Mouse (Mus musculus): Measurements from ENCODE around the gene Hdgfl3. TPM values are rescaled to one million over a fixed set of nuclear protein-coding genes. Genes with fewer than 3 reads are reported as not detected.

The Hdgfl3 gene
- polyA plus RNA-seq, 1 experiment from 2014 or later: 13.8 TPM

Other genes starting within 250 kb of the Hdgfl3 start
- 119 and 154 TPM in 2 replicates for gene Homer2, start 226.9 kb downstream of the Hdgfl3 start, polyA plus RNA-seq (2016; fragmentation: Nextera tagmentation; extraction: Ambion mirVana)
- gene Ramac, start 171.5 kb downstream of the Hdgfl3 start, polyA plus RNA-seq (2016; fragmentation: Nextera tagmentation; extraction: Ambion mirVana): 78.3 and 102 TPM in 2 replicates
- gene 3110040N11Rik, start 145.0 kb downstream of the Hdgfl3 start, polyA plus RNA-seq (2016; fragmentation: Nextera tagmentation; extraction: Ambion mirVana): 47.5 and 50.6 TPM in 2 replicates
- gene Btbd1, start 105.0 kb downstream of the Hdgfl3 start, polyA plus RNA-seq (2016; fragmentation: Nextera tagmentation; extraction: Ambion mirVana): 75.2 and 81.1 TPM in 2 replicates
- gene Gm10160, start 78.7 kb downstream of the Hdgfl3 start, polyA plus RNA-seq (2016; fragmentation: Nextera tagmentation; extraction: Ambion mirVana): not detected in 2 replicates
- gene Tm6sf1, start 75.5 kb downstream of the Hdgfl3 start, polyA plus RNA-seq (2016; fragmentation: Nextera tagmentation; extraction: Ambion mirVana): 25.7 and 33.4 TPM in 2 replicates
- gene Bnc1, start 57.8 kb upstream of the Hdgfl3 start, polyA plus RNA-seq (2016; fragmentation: Nextera tagmentation; extraction: Ambion mirVana): 8.1 and 14.3 TPM in 2 replicates
- 4.0 and 8.5 TPM in 2 replicates for gene Sh3gl3, start 239.4 kb upstream of the Hdgfl3 start, polyA plus RNA-seq (2016; fragmentation: Nextera tagmentation; extraction: Ambion mirVana)

All from heart, embryonic 10.5 days (tissue).